Mouse (Mus musculus) right cerebral cortex, postnatal 10 days (tissue): ENCODE data around the gene Ccser1.
"Not testable (repeated sequence)": the region's sequence is repeated elsewhere in the genome, so short reads cannot be mapped to it uniquely, and the experiment has no call there.

ENCODE experiments used
- DNase-seq, 2 experiments: peaks; one replicate each; pipeline ENCODE4 v3.0.0; 2021; ENCODE audit warnings: low spot score in 2 of 2

Ccser1 gene

GRCm38 (mm10) chr6:62014374-62014773, 834.2 kb downstream of the Ccser1 start:
- DNase-seq, result no peak

GRCm38 (mm10) chr6:62044454-62044853, 864.3 kb downstream of the Ccser1 start:
- DNase-seq, result no peak

- DNase-seq, result not testable (repeated sequence)
Observed at GRCm38 (mm10) chr6:62045042-62045441, 864.9 kb downstream of the Ccser1 start.

GRCm38 (mm10) chr6:62055276-62055675, 875.2 kb downstream of the Ccser1 start:
- DNase-seq, result no peak

- DNase-seq, result peak in 1 of 2 experiments; percentile 25
Observed at GRCm38 (mm10) chr6:62066363-62067023, 886.4 kb downstream of the Ccser1 start.

GRCm38 (mm10) chr6:62067024-62067380, 886.9 kb downstream of the Ccser1 start:
- DNase-seq, result no peak

- no peak for DNase-seq
Observed at GRCm38 (mm10) chr6:62105464-62105863, 925.3 kb downstream of the Ccser1 start.

- no peak for DNase-seq
Observed at GRCm38 (mm10) chr6:62132531-62132930, 952.4 kb downstream of the Ccser1 start.

GRCm38 (mm10) chr6:62160320-62160719, 980.2 kb downstream of the Ccser1 start:
- DNase-seq, result no peak

GRCm38 (mm10) chr6:62162596-62162995, 982.5 kb downstream of the Ccser1 start:
- peak; percentile 18 to 29 for DNase-seq

GRCm38 (mm10) chr6:62163826-62164225, 983.7 kb downstream of the Ccser1 start:
- DNase-seq, result no peak

- DNase-seq, result peak; percentile 22 to 29
Observed at GRCm38 (mm10) chr6:62196496-62197188, 1016.5 kb downstream of the Ccser1 start.

- DNase-seq, result peak in 1 of 2 experiments; percentile 37
Observed at GRCm38 (mm10) chr6:62198768-62199167, 1018.6 kb downstream of the Ccser1 start.

- no peak for DNase-seq
Observed at GRCm38 (mm10) chr6:62205013-62205412, 1024.9 kb downstream of the Ccser1 start.

GRCm38 (mm10) chr6:62221856-62222255, 1041.7 kb downstream of the Ccser1 start:
- DNase-seq, result no peak

GRCm38 (mm10) chr6:62263899-62264298, 1083.8 kb downstream of the Ccser1 start:
- no peak for DNase-seq

- DNase-seq, result no peak
Observed at GRCm38 (mm10) chr6:62264525-62264924, 1084.4 kb downstream of the Ccser1 start.

- DNase-seq, result no peak
Observed at GRCm38 (mm10) chr6:62281256-62281655, 1101.1 kb downstream of the Ccser1 start.

- no peak for DNase-seq
Observed at GRCm38 (mm10) chr6:62301576-62302312, 1121.6 kb downstream of the Ccser1 start.

- no peak for DNase-seq
Observed at GRCm38 (mm10) chr6:62318627-62319026, 1138.5 kb downstream of the Ccser1 start.

- no peak for DNase-seq
Observed at GRCm38 (mm10) chr6:62340319-62340718, 1160.2 kb downstream of the Ccser1 start.

- DNase-seq, result no peak
Observed at GRCm38 (mm10) chr6:62367802-62368201, 1187.7 kb downstream of the Ccser1 start.
